Mouse (Mus musculus): ENCODE results near the gene Olfr370.

DNA sequence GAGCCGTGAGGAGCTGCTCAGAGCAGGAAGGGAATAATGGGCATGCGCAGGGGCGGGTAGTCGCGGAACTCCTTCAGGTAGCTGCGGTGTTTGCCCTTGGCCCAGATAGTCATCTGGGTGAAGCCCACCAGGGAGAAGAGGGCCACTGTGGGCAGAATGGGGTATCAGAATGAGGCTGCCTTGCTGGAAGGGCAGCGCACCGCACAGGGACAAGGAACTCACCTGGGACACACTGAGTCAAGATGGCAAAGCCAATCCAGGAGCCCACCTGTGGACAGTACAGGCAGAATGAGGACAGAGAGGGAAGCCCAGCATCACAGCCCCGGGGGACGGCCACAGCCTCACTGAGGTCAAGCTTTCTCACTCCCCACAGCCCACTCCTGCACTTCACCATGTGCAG lies 36.2 kb downstream of the Olfr370 start:
- no peak for TF ChIP-seq CTCF (IDR thresholded peaks at IDR 0.05; ENCODE audit: low read depth, low read length)
- no peak for TF ChIP-seq POLR2AphosphoS5 (IDR thresholded peaks at IDR 0.05; ENCODE audit: insufficient replicate concordance, low read depth, low read length)

All from G1E (cell line).